Mouse (Mus musculus) intestine, embryonic 14.5 days (tissue): Measurements from ENCODE around the gene Emc3. TPM values are rescaled to one million over a fixed set of nuclear protein-coding genes. Genes with fewer than 3 reads are reported as not detected.

ENCODE experiments used
- ATAC-seq: fragments of 200-750 bp; cut with Nextera tagmentation; replicated peaks from 2 replicates; pipeline ENCODE4 v1.8.0; 2017; ENCODE audit warnings: low read depth, moderate number of reproducible peaks, moderate TSS enrichment, moderate library complexity; ENCODE audit not compliant: low FRiP score, low TSS enrichment
- DNase-seq: peaks from one replicate; pipeline ENCODE4 v3.0.0-alpha.2; 2018; ENCODE audit warnings: low spot score
- H3K27ac ChIP-seq: fragments of 300-500 bp; sonication (generic); 2 replicates; pipeline ENCODE4 v1.5.1; 2014; ENCODE audit warnings: low read depth, mild to moderate bottlenecking, control low read depth
- H3K27me3 ChIP-seq: fragments of 300-500 bp; sonication (generic); replicated peaks from 2 replicates; pipeline ENCODE4 v1.6.1; 2014; ENCODE audit warnings: low read length, control low read depth; ENCODE audit not compliant: control insufficient read depth, insufficient read depth
- H3K36me3 ChIP-seq: fragments of 300-500 bp; sonication (generic); 2 replicates; pipeline ENCODE4 v1.6.1; 2014; ENCODE audit warnings: low read length, control low read depth; ENCODE audit not compliant: control insufficient read depth, insufficient read depth
- H3K4me1 ChIP-seq: fragments of 300-500 bp; sonication (generic); replicated peaks from 2 replicates; pipeline ENCODE4 v1.6.1; 2014; ENCODE audit warnings: low read length, control low read depth, mixed read lengths; ENCODE audit not compliant: control insufficient read depth, insufficient read depth
- H3K4me2 ChIP-seq: fragments of 300-500 bp; sonication (generic); 2 replicates; pipeline ENCODE4 v1.6.1; 2014; ENCODE audit warnings: low read length
- H3K4me3 ChIP-seq: fragments of 300-500 bp; sonication (generic); 2 replicates; pipeline ENCODE4 v1.5.1; 2014; ENCODE audit warnings: low read depth, low read length, control low read depth, mixed read lengths
- H3K9ac ChIP-seq: fragments of 300-500 bp; sonication (generic); 2 replicates; pipeline ENCODE4 v1.6.1; 2014; ENCODE audit warnings: mild to moderate bottlenecking, low read length
- H3K9me3 ChIP-seq: fragments of 300-500 bp; sonication (generic); 2 replicates; pipeline ENCODE4 v1.6.1; 2016; ENCODE audit warnings: low read length, control low read depth; ENCODE audit not compliant: control insufficient read depth
- WGBS: fragments of 180-500 bp; shearing (Covaris S2); extraction: QIAGEN DNeasy Blood & Tissue Kit; methylation state at CpG from one replicate; pipeline ENCODE4 v1.1.7; 2014; 5-methylcytosine and 5-hydroxymethylcytosine counted together
- polyA plus RNA-seq: library from polyadenylated mRNA; unstranded; fragments of >200 nt; fragmentation: Nextera tagmentation; extraction: Ambion mirVana; gene quantifications from 2 replicates; pipeline ENCODE4 v1.2.1, GENCODE M21; 2014

Emc3 gene
- polyA plus RNA-seq, 1 experiment from 2014 or later, result 84.7 TPM

DNA sequence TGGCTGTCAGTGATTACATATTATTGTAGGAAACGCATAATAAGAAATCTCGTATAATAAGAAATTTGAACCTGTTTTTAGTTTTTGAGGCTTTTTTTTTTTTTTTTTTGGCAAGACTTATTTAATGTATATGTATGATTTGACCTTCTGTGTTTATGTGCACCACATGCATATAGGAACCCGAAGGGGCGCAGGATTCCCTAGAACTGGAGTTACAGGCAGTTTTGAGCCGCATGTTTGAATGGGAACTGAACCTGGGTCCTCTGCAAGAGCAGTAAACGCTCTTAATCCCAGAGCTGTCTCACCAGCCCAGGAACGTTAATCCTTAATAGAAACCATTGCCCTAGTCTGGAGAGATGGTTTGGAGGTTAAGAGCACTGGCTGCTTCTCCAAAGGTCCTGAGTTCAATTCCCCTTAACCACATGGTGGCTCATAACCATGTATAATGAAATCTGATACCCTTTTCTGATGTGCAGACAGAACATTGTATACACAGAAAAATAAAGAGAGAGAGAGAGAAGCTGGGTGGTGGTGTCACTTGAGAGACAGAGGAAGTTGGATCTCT is 470 bp upstream of the Emc3 start:
- Histone ChIP-seq H3K4me2 (peak overlapping the region; percentile 56), H3K9ac (peak overlapping the region; percentile 83), H3K36me3 (peaks cover 26% of the 10 kb centered on the region), H3K4me1 (peaks cover 9% of the 10 kb centered on the region; the same call in 1 of the 2 replicates), H3K9me3 (no peaks in the 10 kb centered on the region), H3K27ac (peak overlapping the region; percentile 71; the same call in 1 of the 2 replicates), H3K27me3 (no peaks in the 10 kb centered on the region), H3K4me3 (peak overlapping the region; percentile 98)
- 6% methylated on average over 7 of the region's 7 CpGs for WGBS
- DNase-seq (no peak), ATAC-seq (no peak)

GRCm38 (mm10) chr6:113523420-113523819 is 8.0 kb downstream of the Emc3 start:
- H3K9me3 ChIP-seq, result no peaks in the 10 kb centered on the region
- no peaks in the 10 kb centered on the region for H3K4me1 ChIP-seq
- H3K27ac ChIP-seq, result no peak overlapping the region
- H3K36me3 ChIP-seq, result peaks cover 52% of the 10 kb centered on the region
- no peak overlapping the region for H3K4me2 ChIP-seq
- WGBS, result 92% methylated on average over 8 of the region's 8 CpGs
- ATAC-seq, result no peak
- H3K9ac ChIP-seq, result no peak overlapping the region
- DNase-seq, result no peak
- H3K4me3 ChIP-seq, result no peak overlapping the region
- no peaks in the 10 kb centered on the region for H3K27me3 ChIP-seq

- H3K27me3 ChIP-seq, result no peaks in the 10 kb centered on the region
- peaks cover 63% of the 10 kb centered on the region for H3K36me3 ChIP-seq
- no peak overlapping the region for H3K27ac ChIP-seq
- DNase-seq (no peak), ATAC-seq (no peak)
- H3K4me3 ChIP-seq, result no peak overlapping the region
- H3K4me2 ChIP-seq, result no peak overlapping the region
- WGBS, result 90% methylated on average over 1 of the region's 1 CpGs
- no peak overlapping the region for H3K9ac ChIP-seq
- H3K9me3 ChIP-seq, result no peaks in the 10 kb centered on the region
- no peaks in the 10 kb centered on the region for H3K4me1 ChIP-seq
Observed at GRCm38 (mm10) chr6:113522310-113522709, 9.1 kb downstream of the Emc3 start.

GRCm38 (mm10) chr6:113517434-113518080 is 13.9 kb downstream of the Emc3 start:
- ATAC-seq (no peak), DNase-seq (no peak)
- Histone ChIP-seq H3K9ac (no peak overlapping the region), H3K27me3 (no peaks in the 10 kb centered on the region), H3K36me3 (peaks cover 88% of the 10 kb centered on the region), H3K9me3 (no peaks in the 10 kb centered on the region), H3K4me1 (no peaks in the 10 kb centered on the region), H3K4me3 (no peak overlapping the region), H3K27ac (no peak overlapping the region), H3K4me2 (no peak overlapping the region)
- 95% methylated on average over 8 of the region's 8 CpGs for WGBS

DNA sequence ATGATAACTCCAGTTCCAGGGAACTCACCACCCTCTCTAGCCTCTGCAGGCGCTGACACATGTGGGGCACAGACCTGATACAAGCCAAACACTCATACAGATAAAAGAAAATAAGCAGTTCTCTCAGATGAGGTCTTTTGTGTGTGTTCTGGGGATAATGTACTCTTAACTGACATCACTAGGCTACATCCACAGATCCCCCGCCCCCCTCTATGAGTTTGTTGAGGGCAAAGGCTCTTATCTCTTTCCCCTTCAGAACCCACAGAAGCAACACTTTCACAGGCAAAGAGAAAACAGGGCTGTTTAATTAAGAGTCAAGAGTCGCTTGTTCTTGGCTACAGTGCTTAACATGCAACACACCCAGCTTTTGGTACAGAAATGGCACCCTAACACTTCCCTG is 16.9 kb downstream of the Emc3 start:
- DNase-seq, result no peak
- no peak overlapping the region for H3K27ac ChIP-seq
- peaks cover 59% of the 10 kb centered on the region for H3K36me3 ChIP-seq
- no peak overlapping the region for H3K4me3 ChIP-seq
- no peak overlapping the region for H3K9ac ChIP-seq
- ATAC-seq, result no peak
- H3K9me3 ChIP-seq, result no peaks in the 10 kb centered on the region
- no peaks in the 10 kb centered on the region for H3K27me3 ChIP-seq
- no peak overlapping the region for H3K4me2 ChIP-seq
- H3K4me1 ChIP-seq, result no peaks in the 10 kb centered on the region
- 95% methylated on average over 3 of the region's 3 CpGs for WGBS

DNA sequence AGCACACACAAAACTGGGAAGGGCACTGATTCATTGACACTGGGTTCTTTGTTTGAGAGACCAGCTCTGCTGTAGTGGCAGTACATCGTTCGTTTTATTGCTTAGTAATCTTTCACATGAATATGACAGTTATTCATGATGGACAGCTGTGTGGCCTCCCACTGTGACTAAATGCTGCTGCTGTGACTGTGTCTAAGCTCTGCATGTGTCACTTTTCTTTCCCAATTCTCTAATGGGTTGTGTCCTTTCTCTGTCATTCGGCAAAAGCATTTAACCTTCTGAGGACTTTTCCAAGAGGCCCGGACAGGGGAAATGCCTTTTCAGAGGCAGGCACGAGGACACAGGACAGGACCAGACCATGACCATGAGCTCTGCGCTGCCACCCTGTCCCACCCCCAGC is 17.5 kb downstream of the Emc3 start:
- DNase-seq (no peak), ATAC-seq (no peak)
- no peak overlapping the region for H3K27ac ChIP-seq
- no peak overlapping the region for H3K9ac ChIP-seq
- H3K27me3 ChIP-seq, result no peaks in the 10 kb centered on the region
- no peak overlapping the region for H3K4me2 ChIP-seq
- peaks cover 53% of the 10 kb centered on the region for H3K36me3 ChIP-seq
- no peaks in the 10 kb centered on the region for H3K4me1 ChIP-seq
- WGBS, result 87% methylated on average over 6 of the region's 6 CpGs
- H3K9me3 ChIP-seq, result no peaks in the 10 kb centered on the region
- no peak overlapping the region for H3K4me3 ChIP-seq

DNA sequence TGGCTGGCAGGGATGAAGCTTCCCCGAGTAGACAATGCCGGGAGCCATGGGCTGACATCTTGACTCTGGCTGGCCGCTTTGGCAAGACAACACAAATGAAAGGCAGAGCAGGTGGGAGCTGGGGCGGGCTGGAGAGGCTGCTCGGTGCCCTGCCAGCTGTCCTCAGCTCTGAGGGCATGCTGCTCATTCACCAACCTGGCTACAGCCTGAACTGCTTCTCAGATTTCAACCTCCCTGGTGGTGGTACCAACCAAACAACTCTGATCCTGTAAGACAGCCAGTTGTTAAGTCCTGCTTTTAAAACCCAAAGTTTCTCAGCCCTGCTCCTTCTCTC is 22.5 kb downstream of the Emc3 start:
- H3K9ac ChIP-seq, result no peak overlapping the region
- H3K27ac ChIP-seq, result no peak overlapping the region
- ATAC-seq (no peak), DNase-seq (no peak)
- no peak overlapping the region for H3K4me2 ChIP-seq
- peaks cover 2% of the 10 kb centered on the region for H3K36me3 ChIP-seq
- 57% methylated on average over 5 of the region's 5 CpGs for WGBS
- no peaks in the 10 kb centered on the region for H3K4me1 ChIP-seq
- no peak overlapping the region for H3K4me3 ChIP-seq
- no peaks in the 10 kb centered on the region for H3K9me3 ChIP-seq
- H3K27me3 ChIP-seq, result no peaks in the 10 kb centered on the region

- H3K27me3 ChIP-seq, result no peaks in the 10 kb centered on the region
- no peak overlapping the region for H3K9ac ChIP-seq
- ATAC-seq, result no peak
- H3K4me2 ChIP-seq, result no peak overlapping the region
- no peaks in the 10 kb centered on the region for H3K4me1 ChIP-seq
- 68% methylated on average over 7 of the region's 7 CpGs for WGBS
- DNase-seq, result no peak
- no peak overlapping the region for H3K27ac ChIP-seq
- H3K36me3 ChIP-seq, result no peaks in the 10 kb centered on the region
- no peak overlapping the region for H3K4me3 ChIP-seq
- H3K9me3 ChIP-seq, result no peaks in the 10 kb centered on the region
Observed at GRCm38 (mm10) chr6:113508272-113508946, 23.0 kb downstream of the Emc3 start.

DNA sequence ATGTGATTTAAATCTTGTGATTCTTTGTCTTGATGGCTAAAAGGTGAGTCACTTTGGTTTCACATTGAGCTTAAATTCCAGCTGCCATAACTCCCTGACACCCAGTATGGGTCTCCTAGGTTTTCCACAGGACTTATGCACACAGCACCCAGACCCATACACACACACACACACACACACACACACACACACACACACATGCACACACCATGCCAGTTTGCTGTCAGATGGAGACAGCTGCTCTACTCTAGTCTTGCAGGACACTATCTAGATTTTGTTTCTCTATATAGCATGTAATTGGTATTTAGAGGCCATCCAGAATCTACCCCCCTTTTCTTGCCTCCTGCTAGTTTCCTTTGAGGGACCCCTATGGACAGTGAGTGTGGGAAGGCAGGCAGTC is 24.3 kb downstream of the Emc3 start:
- H3K4me2 ChIP-seq, result no peak overlapping the region
- H3K4me1 ChIP-seq, result no peaks in the 10 kb centered on the region
- ATAC-seq, result no peak
- H3K4me3 ChIP-seq, result no peak overlapping the region
- H3K9ac ChIP-seq, result no peak overlapping the region
- no peaks in the 10 kb centered on the region for H3K9me3 ChIP-seq
- no peak for DNase-seq
- no peaks in the 10 kb centered on the region for H3K36me3 ChIP-seq
- H3K27me3 ChIP-seq, result peaks cover 8% of the 10 kb centered on the region; the same call in 1 of the 2 replicates
- H3K27ac ChIP-seq, result no peak overlapping the region
